ENCODE assay signal across 8 mouse cellular contexts in the genomic region with DNA sequence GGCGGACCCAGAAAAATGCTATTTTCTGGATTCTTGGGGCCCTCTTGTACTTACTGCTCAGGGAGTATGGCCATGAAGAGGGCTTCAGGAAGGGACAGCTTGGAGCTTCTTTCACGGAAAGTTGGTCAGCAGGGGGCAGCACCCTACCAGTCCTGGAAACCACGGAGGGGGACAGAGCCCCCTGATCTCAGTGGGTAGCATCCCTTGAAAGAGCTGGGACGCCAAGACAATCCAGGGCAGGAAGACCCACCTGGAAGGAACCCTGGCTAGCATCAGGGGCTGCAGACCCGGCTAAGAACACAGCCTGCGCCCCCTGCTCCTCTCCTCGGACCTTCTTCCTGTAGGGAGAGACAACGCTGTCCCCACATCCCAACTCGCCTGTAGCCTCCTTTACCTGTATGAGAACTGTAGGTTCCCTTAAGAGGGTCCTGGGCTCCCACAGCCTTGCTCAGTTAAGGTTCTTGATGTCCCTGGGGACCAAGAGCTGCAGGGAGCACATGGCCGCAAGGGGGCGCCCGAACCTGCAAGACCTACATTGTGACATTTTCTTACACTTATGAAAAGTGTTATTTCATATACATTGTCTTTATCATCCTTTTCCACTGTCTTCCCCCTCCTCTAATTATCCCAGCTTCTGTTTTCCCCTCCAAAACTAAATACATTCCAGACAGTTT. TPM values are rescaled to one million over a fixed set of nuclear protein-coding genes. Genes with fewer than 3 reads are reported as not detected.
DNase-seq lines count a peak whose midpoint lies in the region; ATAC-seq and TF ChIP-seq lines count a peak whose summit lies in the region.

No protein-coding gene starts in this region.

- ATAC-seq in embryonic facial prominence, embryonic 14.5 days (ENCODE audit: low read depth), result peak; percentile 66
- peak; percentile 48; the same call in 1 of the 2 replicates for ATAC-seq in kidney, embryonic 14.5 days (ENCODE audit: low FRiP score, low TSS enrichment)
- peak; percentile 51 for ATAC-seq in limb, embryonic 14.5 days (ENCODE audit: low FRiP score, low read depth)
- ATAC-seq in midbrain, postnatal 0 days (ENCODE audit: low FRiP score), result peak; percentile 67

- no peak overlapping the region for H3K4me3 ChIP-seq in bone marrow, adult 2 months (replicated peaks; ENCODE audit: control insufficient read depth, low read depth, low read length)
- H3K4me3 ChIP-seq in embryonic facial prominence, embryonic 14.5 days (ENCODE audit: low read depth, low read length), result peak overlapping the region; percentile 6; the same call in 1 of the 2 replicates
- H3K4me3 ChIP-seq in heart, embryonic 10.5 days, result peak overlapping the region; percentile 51
- H3K4me3 ChIP-seq in kidney, embryonic 14.5 days (ENCODE audit: low read length), result peak overlapping the region; percentile 30; the same call in 1 of the 2 replicates
- peak overlapping the region; percentile 19; the same call in 1 of the 2 replicates for H3K4me3 ChIP-seq in limb, embryonic 14.5 days (replicated peaks; ENCODE audit: low read length)
- H3K4me3 ChIP-seq in midbrain, postnatal 0 days (ENCODE audit: low read depth, low read length), result peak overlapping the region; percentile 24

- H3K9ac ChIP-seq in embryonic facial prominence, embryonic 14.5 days (ENCODE audit: low read depth, low read length), result peak overlapping the region; percentile 44; the same call in 1 of the 2 replicates
- H3K9ac ChIP-seq in kidney, embryonic 14.5 days (ENCODE audit: low read depth, low read length), result peak overlapping the region; percentile 43; the same call in 1 of the 2 replicates
- H3K9ac ChIP-seq in limb, embryonic 14.5 days (ENCODE audit: low read depth, low read length, severe bottlenecking), result 0 out of 2 replicates have a peak overlapping the region, but pooled peaks have one; percentile 5
- H3K9ac ChIP-seq in midbrain, postnatal 0 days (replicated peaks; ENCODE audit: low read length, poor library complexity, severe bottlenecking), result 0 out of 2 replicates have a peak overlapping the region, but pooled peaks have one; percentile 20

- DNase-seq in 416B (ENCODE audit: low read depth), result peak; percentile 84
- DNase-seq in embryonic facial prominence, embryonic 14.5 days (ENCODE audit: low spot score), result peak; percentile 92
- DNase-seq in heart, embryonic 10.5 days (ENCODE audit: low spot score), result peak; percentile 91
- peak; percentile 89 for DNase-seq in limb, embryonic 14.5 days (ENCODE audit: low spot score)
- DNase-seq in midbrain, postnatal 0 days (ENCODE audit: low spot score), result peak; percentile 91
- DNase-seq in spleen, postnatal 10 days (ENCODE audit: low spot score in 2 of 2), result peak; percentile 81 to 91

- no peaks in the 10 kb centered on the region for H3K36me3 ChIP-seq in embryonic facial prominence, embryonic 14.5 days (ENCODE audit: control insufficient read depth, insufficient read depth, low read length)
- H3K36me3 ChIP-seq in heart, embryonic 10.5 days, result no peaks in the 10 kb centered on the region
- no peaks in the 10 kb centered on the region for H3K36me3 ChIP-seq in kidney, embryonic 14.5 days (ENCODE audit: control insufficient read depth, insufficient read depth, low read length)
- no peaks in the 10 kb centered on the region for H3K36me3 ChIP-seq in limb, embryonic 14.5 days (ENCODE audit: control insufficient read depth, insufficient read depth, low read length)
- H3K36me3 ChIP-seq in midbrain, postnatal 0 days (ENCODE audit: insufficient read depth, low read length), result no peaks in the 10 kb centered on the region

- 8% methylated on average over 12 of the region's 12 CpGs for WGBS in bone marrow, adult 2 months
- WGBS in embryonic facial prominence, embryonic 14.5 days, result 9% methylated on average over 12 of the region's 12 CpGs
- WGBS in heart, embryonic 10.5 days, result 9% methylated on average over 12 of the region's 12 CpGs
- WGBS in kidney, embryonic 14.5 days, result 7% methylated on average over 12 of the region's 12 CpGs
- 8% methylated on average over 12 of the region's 12 CpGs for WGBS in limb, embryonic 14.5 days
- 11% methylated on average over 12 of the region's 12 CpGs for whole genome bisulfite sequencing in midbrain, postnatal 0 days

- TF ChIP-seq POLR2A in bone marrow, adult 2 months (IDR thresholded peaks at IDR 0.05; ENCODE audit: borderline replicate concordance, control insufficient read depth, low read depth, low read length), result no peak
- TF ChIP-seq POLR2A in limb, embryonic 14.5 days (IDR thresholded peaks at IDR 0.05; ENCODE audit: borderline replicate concordance, extremely low read depth, insufficient read depth, insufficient read length), result no peak

- no peaks in the 10 kb centered on the region for H3K27me3 ChIP-seq in embryonic facial prominence, embryonic 14.5 days (replicated peaks; ENCODE audit: control insufficient read depth, insufficient read depth, low read length)
- H3K27me3 ChIP-seq in heart, embryonic 10.5 days (ENCODE audit: insufficient read depth, poor library complexity, severe bottlenecking), result peaks cover 7% of the 10 kb centered on the region; the same call in 1 of the 2 replicates
- H3K27me3 ChIP-seq in kidney, embryonic 14.5 days (ENCODE audit: control insufficient read depth, insufficient read depth, low read length), result no peaks in the 10 kb centered on the region
- no peaks in the 10 kb centered on the region for H3K27me3 ChIP-seq in limb, embryonic 14.5 days (ENCODE audit: control insufficient read depth, insufficient read depth, low read length)
- no peaks in the 10 kb centered on the region for H3K27me3 ChIP-seq in midbrain, postnatal 0 days (ENCODE audit: insufficient read depth, low read length)

- no peaks in the 10 kb centered on the region for H3K9me3 ChIP-seq in embryonic facial prominence, embryonic 14.5 days (ENCODE audit: control insufficient read depth, low read length)
- H3K9me3 ChIP-seq in heart, embryonic 10.5 days, result no peaks in the 10 kb centered on the region
- H3K9me3 ChIP-seq in kidney, embryonic 14.5 days (ENCODE audit: control insufficient read depth, low read length), result no peaks in the 10 kb centered on the region
- no peaks in the 10 kb centered on the region for H3K9me3 ChIP-seq in limb, embryonic 14.5 days (ENCODE audit: control insufficient read depth, low read length)
- H3K9me3 ChIP-seq in midbrain, postnatal 0 days (ENCODE audit: low read length), result no peaks in the 10 kb centered on the region

- peak; percentile 91 for TF ChIP-seq CTCF in bone marrow, adult 2 months (IDR thresholded peaks at IDR 0.05; ENCODE audit: control insufficient read depth, insufficient read depth, low read length)
- peak; percentile 88 for TF ChIP-seq CTCF in midbrain, postnatal 0 days (IDR thresholded peaks at IDR 0.05)

- peak overlapping the region; percentile 53 for H3K4me2 ChIP-seq in embryonic facial prominence, embryonic 14.5 days (ENCODE audit: low read depth, low read length)
- peak overlapping the region; percentile 43 for H3K4me2 ChIP-seq in kidney, embryonic 14.5 days (replicated peaks; ENCODE audit: low read depth, low read length)
- H3K4me2 ChIP-seq in limb, embryonic 14.5 days (replicated peaks; ENCODE audit: low read depth, low read length, severe bottlenecking), result peak overlapping the region; percentile 46
- peak overlapping the region; percentile 58 for H3K4me2 ChIP-seq in midbrain, postnatal 0 days (ENCODE audit: low read depth, low read length, poor library complexity, severe bottlenecking)

- H3K4me1 ChIP-seq in bone marrow, adult 2 months (ENCODE audit: control insufficient read depth, insufficient read depth, low read length), result no peaks in the 10 kb centered on the region
- peaks cover 30% of the 10 kb centered on the region for H3K4me1 ChIP-seq in embryonic facial prominence, embryonic 14.5 days (ENCODE audit: control insufficient read depth, insufficient read depth, low read length)
- peaks cover 39% of the 10 kb centered on the region for H3K4me1 ChIP-seq in heart, embryonic 10.5 days
- peaks cover 27% of the 10 kb centered on the region for H3K4me1 ChIP-seq in kidney, embryonic 14.5 days (ENCODE audit: control insufficient read depth, insufficient read depth, low read length)
- H3K4me1 ChIP-seq in limb, embryonic 14.5 days (ENCODE audit: control insufficient read depth, insufficient read depth, low read length), result peaks cover 44% of the 10 kb centered on the region
- peaks cover 14% of the 10 kb centered on the region for H3K4me1 ChIP-seq in midbrain, postnatal 0 days (ENCODE audit: insufficient read depth, low read length)

- no peak overlapping the region for H3K27ac ChIP-seq in bone marrow, adult 2 months (ENCODE audit: control insufficient read depth, insufficient read depth, low read depth, low read length, poor library complexity)
- H3K27ac ChIP-seq in embryonic facial prominence, embryonic 14.5 days (replicated peaks; ENCODE audit: low read depth, low read length), result 0 out of 2 replicates have a peak overlapping the region, but pooled peaks have one; percentile 31
- peak overlapping the region; percentile 75 for H3K27ac ChIP-seq in heart, embryonic 10.5 days
- no peak overlapping the region for H3K27ac ChIP-seq in kidney, embryonic 14.5 days (ENCODE audit: low read depth, low read length)
- H3K27ac ChIP-seq in limb, embryonic 14.5 days (replicated peaks; ENCODE audit: low read depth, low read length), result 0 out of 2 replicates have a peak overlapping the region, but pooled peaks have one; percentile 22
- 0 out of 2 replicates have a peak overlapping the region, but pooled peaks have one; percentile 78 for H3K27ac ChIP-seq in midbrain, postnatal 0 days (ENCODE audit: low read depth, low read length)

RNA-seq across cellular contexts. Expression of a gene that starts 3.1 kb away (rescaled TPM):
- polyA plus RNA-seq in bone marrow, adult 2 months (2011; ENCODE audit: insufficient read depth, insufficient read length, low replicate concordance, missing spikeins), result not detected in 2 replicates
- 0.25 and 0.59 TPM in 2 replicates for polyA plus RNA-seq in embryonic facial prominence, embryonic 14.5 days (2014; fragmentation: Nextera tagmentation; extraction: Ambion mirVana)
- not detected in 2 replicates for polyA plus RNA-seq in heart, embryonic 10.5 days (2016; fragmentation: Nextera tagmentation; extraction: Ambion mirVana)
- 0.09 and 0.26 TPM in 2 replicates for polyA plus RNA-seq in kidney, embryonic 14.5 days (2014; fragmentation: Nextera tagmentation; extraction: Ambion mirVana)
- 1.6 and 4.0 TPM in 2 replicates for polyA plus RNA-seq in limb, embryonic 14.5 days (2012; rRNA removed)
- polyA plus RNA-seq in limb, embryonic 14.5 days (2014; fragmentation: Nextera tagmentation; extraction: Ambion mirVana), result 0.56 and 0.91 TPM in 2 replicates
- 0.77 TPM in 1 of 2 replicates, not detected in the other for total RNA-seq in midbrain, postnatal 0 days (2014; rRNA removed)
- 0.12 and 0.41 TPM in 2 replicates for polyA plus RNA-seq in midbrain, postnatal 0 days (2015; fragmentation: Nextera tagmentation; extraction: Ambion mirVana)

RNA-seq across cellular contexts. Expression of a gene that starts 58.8 kb away (rescaled TPM):
- polyA plus RNA-seq in bone marrow, adult 2 months (2011; ENCODE audit: insufficient read depth, insufficient read length, low replicate concordance, missing spikeins), result 6.1 and 11.5 TPM in 2 replicates
- polyA plus RNA-seq in embryonic facial prominence, embryonic 14.5 days (2014; fragmentation: Nextera tagmentation; extraction: Ambion mirVana), result 22.7 and 23.3 TPM in 2 replicates
- polyA plus RNA-seq in heart, embryonic 10.5 days (2016; fragmentation: Nextera tagmentation; extraction: Ambion mirVana), result 15.8 and 18.6 TPM in 2 replicates
- 16.8 and 22.3 TPM in 2 replicates for polyA plus RNA-seq in kidney, embryonic 14.5 days (2014; fragmentation: Nextera tagmentation; extraction: Ambion mirVana)
- polyA plus RNA-seq in limb, embryonic 14.5 days (2012; rRNA removed), result 35.8 and 37.7 TPM in 2 replicates
- polyA plus RNA-seq in limb, embryonic 14.5 days (2014; fragmentation: Nextera tagmentation; extraction: Ambion mirVana), result 21.5 and 22.7 TPM in 2 replicates
- total RNA-seq in midbrain, postnatal 0 days (2014; rRNA removed), result 43.7 and 62.3 TPM in 2 replicates
- polyA plus RNA-seq in midbrain, postnatal 0 days (2015; fragmentation: Nextera tagmentation; extraction: Ambion mirVana), result 19.3 and 21.4 TPM in 2 replicates

Comparison
In these comparisons a context has a peak if more than half of its experiments do, and no peak if none do; other contexts are left out.
1. H3K27ac ChIP-seq: peak in embryonic facial prominence, embryonic 14.5 days (single experiment), heart, embryonic 10.5 days (single experiment), limb, embryonic 14.5 days (single experiment) and midbrain, postnatal 0 days (single experiment); none in bone marrow, adult 2 months (single experiment) and kidney, embryonic 14.5 days (single experiment).
2. Peak in every context shown above with its lines, with median percentiles within 50 percentile points of each other: DNase-seq, ATAC-seq, H3K4me2 ChIP-seq and H3K9ac ChIP-seq.